Mouse (Mus musculus): ENCODE data around the gene Mlst8.

- no peak for TF ChIP-seq CTCF (IDR thresholded peaks at IDR 0.05; ENCODE audit: low read depth, low read length)
- TF ChIP-seq GATA1 (IDR thresholded peaks at IDR 0.05; ENCODE audit: borderline replicate concordance, low read length): no peak
- no peak for TF ChIP-seq TAL1 (conservative IDR thresholded peaks at IDR 0.05; ENCODE audit: low read depth, low read length)
- no peak for TF ChIP-seq POLR2AphosphoS5 (IDR thresholded peaks at IDR 0.05; ENCODE audit: insufficient replicate concordance, low read depth, low read length)
- no peak for TF ChIP-seq GATA2 (IDR thresholded peaks at IDR 0.05; ENCODE audit: borderline replicate concordance, low read depth, low read length)
These were observed 26.5 kb upstream of the Mlst8 start for GRCm38 (mm10) chr17:24505286-24505955.
